Mouse (Mus musculus): Measurements from ENCODE around the gene Zcchc18.

- TF ChIP-seq CTCF (IDR thresholded peaks at IDR 0.05; ENCODE audit: low read depth) (no peak), EP300 (IDR thresholded peaks at IDR 0.05; ENCODE audit: low read depth) (no peak)
Observed at GRCm38 (mm10) chrX:136992191-136992965, 577 bp upstream of the Zcchc18 start.
